Mouse (Mus musculus) CD4-positive, CD25-positive, alpha-beta regulatory T cell, adult 4 months (primary cell): ENCODE data around the gene Fbxo8. TPM values are rescaled to one million over a fixed set of nuclear protein-coding genes. Genes with fewer than 3 reads are reported as not detected.

ENCODE experiments used
- ATAC-seq: one replicate; pipeline ENCODE4 v1.8.0; 2017
- polyA plus RNA-seq, 2 experiments: library from polyadenylated mRNA; unstranded; fragments of 100-300 nt; shearing (Covaris generic); gene quantifications; one replicate each; pipeline ENCODE4 v1.2.1; 2017

Fbxo8 gene
- polyA plus RNA-seq, result 10 to 100 TPM; 41.6 to 57.6 TPM

DNA sequence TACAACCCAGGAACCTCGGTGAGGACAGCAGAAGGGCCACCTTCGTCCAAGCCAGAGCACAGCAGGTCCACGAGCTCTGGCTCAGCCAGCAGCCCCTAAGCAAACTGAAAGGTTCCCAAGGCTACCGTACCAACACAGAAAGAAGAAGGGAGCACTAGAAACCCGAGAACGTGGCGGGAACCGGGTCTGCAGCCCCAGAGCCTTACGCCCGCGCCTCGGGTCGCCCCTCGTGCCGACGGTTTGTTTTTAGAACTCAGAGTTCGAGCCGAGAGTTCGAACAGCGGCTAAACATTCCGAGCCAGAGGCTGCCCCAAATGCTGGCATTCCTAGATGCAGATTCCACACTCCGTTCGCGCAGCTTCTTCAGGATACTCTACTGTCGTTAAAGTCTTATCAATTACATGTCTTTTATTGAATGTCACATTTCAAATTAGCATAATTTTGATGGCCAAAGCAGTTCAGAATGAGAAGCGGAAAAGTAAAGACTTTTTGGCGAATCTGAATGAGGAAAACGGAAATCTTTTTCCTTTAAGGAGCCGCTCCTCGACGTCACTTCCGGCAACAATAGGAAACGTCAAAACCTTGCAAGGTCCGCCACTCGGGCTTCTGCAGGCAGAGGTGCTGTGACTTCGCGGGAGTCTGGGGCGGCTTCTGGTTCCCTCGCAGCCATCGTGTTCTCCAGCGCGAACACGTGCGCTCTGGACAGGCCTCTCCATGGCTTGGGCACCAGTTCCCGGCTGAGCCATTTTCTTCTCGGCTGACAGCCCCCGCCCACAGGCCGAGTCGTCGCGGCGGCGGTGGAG is at the start of gene Fbxo8, which contains the start of gene Cep44:
Gene Fbxo8, plus strand, starts transcription at position 533 of the 803 bp plus-strand sequence.
Gene Cep44, minus strand, starts transcription at position 490 of the 803 bp plus-strand sequence.
- peak; percentile 66 for ATAC-seq

DNA sequence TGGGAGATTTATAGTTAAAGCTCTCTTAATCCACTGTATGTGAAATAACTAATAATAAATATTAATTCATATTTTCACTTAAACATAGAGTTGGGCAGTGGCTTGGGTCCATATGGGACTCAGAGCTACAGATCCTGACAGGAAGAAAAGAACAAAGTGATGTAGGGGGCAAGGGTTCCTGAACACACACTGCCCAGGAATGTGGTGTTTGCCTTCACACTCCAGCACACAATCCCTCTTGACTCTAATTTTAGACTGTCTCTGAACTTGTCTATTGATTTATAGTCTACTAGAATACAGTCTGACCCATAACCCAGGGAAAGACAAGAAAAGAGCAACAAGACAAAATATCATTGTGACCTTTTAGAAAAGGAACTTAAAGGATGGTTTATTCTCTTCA is 49.0 kb upstream of the Fbxo8 start:
- no peak for ATAC-seq

- no peak for ATAC-seq
Measured at GRCm38 (mm10) chr8:56508318-56508951, 42.5 kb upstream of the Fbxo8 start.

DNA sequence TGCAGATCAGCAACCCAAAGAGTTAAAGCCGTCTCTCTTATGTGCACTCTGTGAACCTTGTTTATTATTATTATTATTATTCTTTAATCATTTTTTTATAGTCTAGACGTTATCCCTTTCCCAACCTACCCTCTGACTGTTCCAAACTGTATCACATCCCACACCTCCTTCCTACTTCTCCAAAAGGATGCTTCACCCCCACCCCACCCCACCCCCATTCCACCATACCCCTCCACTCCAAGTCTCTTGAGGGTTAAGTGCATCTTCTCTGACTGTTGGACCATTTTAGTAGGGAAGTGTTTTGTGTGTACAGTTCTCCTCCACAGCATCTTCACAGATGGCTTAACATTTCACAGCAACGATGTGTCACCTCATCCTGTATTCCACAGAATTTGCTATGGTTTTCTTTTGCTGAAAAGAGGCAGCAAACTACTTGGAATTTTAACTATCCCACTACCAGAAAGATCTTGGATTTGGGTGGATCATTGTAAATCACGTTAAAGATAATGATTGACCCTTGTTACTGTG is 41.9 kb upstream of the Fbxo8 start:
- ATAC-seq, result no peak

- ATAC-seq, result no peak
Measured at GRCm38 (mm10) chr8:56518848-56519247, 32.0 kb upstream of the Fbxo8 start.

DNA sequence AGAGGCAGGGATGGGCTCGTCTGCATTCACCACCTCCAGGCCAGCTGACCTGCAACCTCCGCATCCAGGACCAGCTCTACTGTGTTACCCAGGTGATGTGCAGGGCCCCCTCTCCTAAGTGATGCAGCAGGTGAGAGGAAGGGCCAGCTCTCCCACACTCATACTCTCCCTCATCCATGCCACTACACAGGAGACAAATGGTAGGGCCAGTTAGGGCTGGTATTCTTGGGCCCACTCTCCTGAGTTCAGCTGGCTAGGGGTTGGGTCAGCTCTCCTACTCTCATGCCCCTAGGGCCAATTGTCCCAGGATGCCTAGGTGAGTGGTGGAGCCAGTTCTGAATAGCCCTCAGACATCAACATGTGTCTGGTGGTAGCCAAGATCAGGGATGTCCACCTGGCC is 30.6 kb upstream of the Fbxo8 start:
- ATAC-seq, result no peak

DNA sequence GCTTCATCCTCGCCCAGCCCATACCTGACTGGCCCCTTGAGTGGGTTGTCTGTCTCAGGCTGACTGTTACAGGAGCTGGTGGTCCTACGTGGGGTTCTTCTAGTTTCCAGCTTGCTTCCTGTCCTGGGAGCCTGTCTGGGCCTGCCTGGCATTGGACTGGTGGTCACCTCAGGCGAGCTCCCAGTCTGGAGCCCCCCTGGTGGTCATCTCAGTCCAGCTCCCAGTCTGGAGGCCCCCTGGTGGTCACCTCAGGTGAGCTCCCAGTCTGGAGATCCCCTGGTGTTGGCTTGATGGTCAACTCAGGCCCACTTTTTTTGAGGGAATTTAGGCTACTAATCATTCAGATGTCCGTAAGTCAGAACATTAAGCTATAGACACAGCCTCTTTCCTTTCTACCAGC is 29.8 kb upstream of the Fbxo8 start:
- no peak for ATAC-seq

GRCm38 (mm10) chr8:56528869-56529268 is 22.0 kb upstream of the Fbxo8 start:
- ATAC-seq, result no peak

- peak; percentile 72 for ATAC-seq
Measured at GRCm38 (mm10) chr8:56530359-56530758, 20.5 kb upstream of the Fbxo8 start.

DNA sequence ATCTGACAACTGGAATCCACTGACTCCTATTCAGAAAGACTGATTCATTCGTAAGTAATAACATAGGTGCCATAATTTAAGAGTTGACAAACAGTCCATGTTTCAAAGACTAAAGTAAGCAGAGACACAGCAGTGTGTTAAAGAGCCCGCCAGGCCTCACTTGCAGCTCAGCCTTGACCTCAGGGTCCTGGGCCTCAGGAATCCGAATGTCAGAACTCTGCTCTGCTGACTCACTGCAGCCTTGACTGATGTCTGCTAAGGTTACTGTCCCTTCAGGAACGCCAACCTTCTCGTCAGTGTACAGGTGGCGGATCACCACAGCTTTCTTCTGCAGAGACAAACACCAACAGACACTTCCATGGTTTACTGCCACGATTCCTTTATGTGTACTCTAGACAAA is 10.2 kb upstream of the Fbxo8 start:
- ATAC-seq, result no peak

DNA sequence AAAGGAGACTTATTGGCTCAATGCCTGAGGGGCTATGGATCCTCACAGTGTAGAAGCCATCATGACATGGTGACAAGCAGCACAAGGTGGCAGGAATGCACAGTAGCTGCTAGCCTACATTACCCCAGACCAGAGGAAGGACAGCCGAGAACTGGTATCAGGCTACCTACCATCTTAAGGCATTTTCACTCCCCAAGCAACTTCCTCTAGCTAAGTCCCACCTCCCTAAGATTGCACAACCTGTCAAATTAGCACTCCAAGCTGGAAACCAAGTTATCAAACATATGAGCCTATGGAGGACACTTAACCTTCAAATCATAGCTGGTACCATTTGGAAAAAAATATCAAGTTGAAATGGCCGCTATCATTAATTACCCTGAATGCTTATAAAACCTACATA is 3.0 kb upstream of the Fbxo8 start:
- no peak for ATAC-seq

GRCm38 (mm10) chr8:56551361-56551852 is 517 bp downstream of the Fbxo8 start:
- ATAC-seq, result peak; percentile 94

- ATAC-seq, result no peak
Measured at GRCm38 (mm10) chr8:56552045-56552444, 1.2 kb downstream of the Fbxo8 start.

GRCm38 (mm10) chr8:56552551-56553103 is 1.7 kb downstream of the Fbxo8 start:
- no peak for ATAC-seq

DNA sequence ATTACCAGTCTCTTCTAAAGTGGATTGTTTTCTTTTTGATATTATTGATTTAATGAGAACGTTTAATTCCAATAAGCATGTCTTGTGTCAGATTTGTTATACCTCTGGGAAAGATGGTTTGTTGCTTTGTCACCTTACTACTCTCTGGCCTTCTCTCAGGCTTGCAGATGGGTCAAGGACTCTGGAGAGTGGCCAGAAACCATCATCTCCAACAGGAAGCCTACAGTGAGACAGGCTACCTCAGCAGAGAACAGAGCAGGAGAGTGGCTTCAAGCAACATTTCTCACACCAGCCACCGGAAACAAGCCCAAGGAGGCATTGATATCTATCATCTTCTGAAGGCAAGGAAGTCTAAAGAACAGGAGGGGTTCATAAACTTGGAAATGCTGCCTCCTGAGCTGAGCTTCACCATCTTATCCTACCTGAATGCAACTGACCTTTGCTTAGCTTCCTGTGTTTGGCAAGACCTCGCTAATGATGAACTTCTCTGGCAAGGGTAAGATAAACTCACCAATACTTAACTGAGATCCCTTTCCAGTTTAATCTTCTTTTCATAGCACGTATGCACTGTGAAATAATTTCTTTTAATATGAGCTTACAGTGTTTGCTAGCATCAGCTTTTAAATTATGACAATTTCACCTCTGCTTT is 13.6 kb downstream of the Fbxo8 start:
- no peak for ATAC-seq

DNA sequence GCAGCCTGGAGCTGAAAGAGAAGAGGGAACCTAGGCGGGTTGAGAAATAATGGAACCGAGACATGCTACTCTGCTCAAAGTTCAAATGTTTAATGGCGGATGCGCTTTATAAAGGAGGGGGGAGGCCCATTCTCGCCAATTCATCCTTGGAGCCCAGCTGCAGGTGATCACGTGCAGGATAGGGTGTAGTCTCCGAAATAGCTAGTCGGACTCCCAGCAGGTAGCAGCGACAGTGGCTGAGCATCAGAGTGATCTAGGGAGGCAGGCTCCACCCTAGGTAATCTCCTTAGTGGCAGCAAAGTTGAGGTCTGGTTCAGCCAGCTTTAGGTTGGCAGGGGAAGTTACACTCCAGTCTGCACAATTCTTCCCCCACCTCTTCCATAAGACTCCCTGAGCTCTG is 16.0 kb downstream of the Fbxo8 start:
- no peak for ATAC-seq

GRCm38 (mm10) chr8:56580918-56581317 is 30.0 kb downstream of the Fbxo8 start:
- no peak for ATAC-seq

DNA sequence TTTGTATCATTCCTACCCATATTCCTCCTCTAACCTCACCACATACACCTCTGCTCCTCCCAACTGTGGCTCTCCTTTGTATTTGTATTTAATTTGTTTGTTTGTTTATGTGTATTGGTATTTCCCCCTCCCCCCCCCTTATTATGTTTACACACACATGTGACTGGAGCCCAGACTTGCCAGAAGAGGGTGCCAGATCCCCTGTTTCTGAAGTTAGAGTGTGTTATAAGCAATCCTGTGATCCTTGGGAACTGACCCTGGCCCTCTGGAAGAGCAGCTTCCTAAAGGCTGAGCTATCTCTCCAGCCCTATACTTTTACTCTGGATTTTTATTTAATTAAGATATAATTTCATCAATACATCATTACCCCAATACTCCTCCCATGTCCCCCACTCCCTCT is 32.0 kb downstream of the Fbxo8 start:
- no peak for ATAC-seq

DNA sequence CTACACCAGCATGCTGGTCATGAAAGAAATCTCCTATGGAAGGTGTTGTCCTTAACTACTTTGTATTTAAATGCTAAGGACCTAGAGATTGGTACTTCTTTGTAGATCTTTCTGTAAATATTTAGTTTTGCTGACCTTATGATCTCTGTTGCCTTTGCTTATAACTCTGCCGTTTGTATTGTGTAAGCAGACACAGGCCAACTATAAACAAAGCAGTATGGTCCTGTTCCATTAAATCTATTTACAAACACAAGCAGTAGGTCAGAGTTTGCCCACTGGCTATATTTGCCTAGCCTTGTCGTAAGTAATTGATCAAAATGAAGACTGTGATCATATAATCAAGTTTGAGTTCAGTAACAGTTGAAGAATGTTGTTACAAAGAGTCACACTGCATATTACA is 38.1 kb downstream of the Fbxo8 start:
- ATAC-seq, result no peak

- no peak for ATAC-seq
Measured at GRCm38 (mm10) chr8:56591084-56591483, 40.2 kb downstream of the Fbxo8 start.

DNA sequence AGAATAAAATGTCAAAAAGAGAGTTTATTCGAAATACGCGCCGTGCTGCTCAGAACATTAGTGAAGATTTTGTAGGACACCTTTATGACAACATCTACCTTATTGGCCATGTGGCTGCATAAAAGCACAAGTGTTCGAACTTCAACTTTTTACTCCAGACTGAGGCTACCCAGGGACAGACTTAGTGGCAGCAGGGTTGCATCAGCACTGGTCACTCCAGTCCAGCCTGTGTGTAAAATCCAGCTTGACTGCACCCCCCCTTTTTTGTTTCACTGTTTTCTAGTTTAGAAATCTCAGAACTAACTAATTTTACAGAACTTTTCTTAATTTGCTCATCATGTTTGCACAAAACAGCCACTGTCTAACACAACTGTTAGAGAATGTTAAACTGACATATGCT is 40.6 kb downstream of the Fbxo8 start:
- no peak for ATAC-seq

GRCm38 (mm10) chr8:56606481-56606880 is 55.6 kb downstream of the Fbxo8 start:
- ATAC-seq, result no peak

- ATAC-seq, result no peak
Measured at GRCm38 (mm10) chr8:56611736-56612135, 60.8 kb downstream of the Fbxo8 start.
